In genomic region chr16:38350939-38351338, GRCm38 (mm10) we compare ENCODE assay signal across 30 mouse cellular contexts. TPM values are rescaled to one million over a fixed set of nuclear protein-coding genes. Genes with fewer than 3 reads are reported as not detected.
DNase-seq lines count a peak whose midpoint lies in the region; ATAC-seq lines count a peak whose summit lies in the region.
"Had no signal": no experiment of that assay in that cellular context is flagged by ENCODE, and none has a peak within 500 bp of the region (broad histone marks: within the 10 kb centered on the region; RNA-seq: fewer than 3 reads in every experiment).

No protein-coding gene starts in this region.

- intact Hi-C loops in heart, postnatal 25 days (cut with DNase I): loop anchor here (5.0 kb wide), 1 partner anchor 41 kb away; no protein-coding TSS in a partner anchor

- H3K4me2 ChIP-seq in heart, embryonic 13.5 days: peak overlapping the region; percentile 44
- H3K4me2 ChIP-seq in heart, embryonic 15.5 days: 0 out of 2 replicates have a peak overlapping the region, but pooled peaks have one; percentile 2
- peak overlapping the region; percentile 56 for H3K4me2 ChIP-seq in liver, embryonic 13.5 days
- H3K4me2 ChIP-seq: hindbrain, embryonic 13.5 days; limb, embryonic 13.5 days; lung, embryonic 14.5 days had no signal

- H3K27me3 ChIP-seq in heart, embryonic 13.5 days (replicated peaks): no peaks in the 10 kb centered on the region
- no peaks in the 10 kb centered on the region for H3K27me3 ChIP-seq in heart, embryonic 15.5 days
- H3K27me3 ChIP-seq in liver, embryonic 13.5 days: no peaks in the 10 kb centered on the region
- H3K27me3 ChIP-seq: hindbrain, embryonic 13.5 days; limb, embryonic 13.5 days had no signal

- no peak for ATAC-seq in heart, embryonic 13.5 days (ENCODE audit: extremely low read depth, insufficient number of reproducible peaks, low FRiP score, low TSS enrichment)
- ATAC-seq in heart, embryonic 15.5 days (replicated peaks; ENCODE audit: insufficient number of reproducible peaks, insufficient read depth, low FRiP score, low read depth): no peak
- ATAC-seq in liver, embryonic 13.5 days (ENCODE audit: low read depth): no peak
- ATAC-seq in cerebellum, adult (ENCODE audit: insufficient number of reproducible peaks, low FRiP score, low TSS enrichment): no peak
- ATAC-seq: forebrain, postnatal 0 days had no signal

- H3K4me1 ChIP-seq in heart, embryonic 13.5 days: peaks cover 74% of the 10 kb centered on the region
- peaks cover 48% of the 10 kb centered on the region for H3K4me1 ChIP-seq in heart, embryonic 15.5 days (replicated peaks)
- H3K4me1 ChIP-seq in liver, embryonic 13.5 days (replicated peaks): peaks cover 67% of the 10 kb centered on the region

- no peak for DNase-seq in heart, postnatal 25 days (ENCODE audit: low spot score)
- DNase-seq in liver, embryonic 13.5 days: no peak
- no peak for DNase-seq in embryo, embryonic 11 days
- no peak for DNase-seq in cerebellum, postnatal 4 days (ENCODE audit: low spot score in 2 of 2)
- DNase-seq: adrenal gland, postnatal 10 days; cerebellum, adult 9-10 months; forebrain, postnatal 0 days; gastrocnemius, postnatal 14 days; kidney, adult 11 months; kidney, postnatal 4 days; layer of hippocampus, adult 9-11 months; midbrain, embryonic 14.5 days; thymus, postnatal 14 days had no signal

- peaks cover 44% of the 10 kb centered on the region for H3K36me3 ChIP-seq in heart, embryonic 13.5 days
- peaks cover 5% of the 10 kb centered on the region for H3K36me3 ChIP-seq in heart, embryonic 15.5 days
- peaks cover 44% of the 10 kb centered on the region for H3K36me3 ChIP-seq in liver, embryonic 13.5 days

- 26% methylated on average over 6 of the region's 6 CpGs for WGBS in heart, embryonic 13.5 days
- WGBS in heart, embryonic 15.5 days: 30% methylated on average over 6 of the region's 6 CpGs
- 60% methylated on average over 6 of the region's 6 CpGs for WGBS in liver, embryonic 13.5 days (ENCODE audit: insufficient replicate concordance)

- no peaks in the 10 kb centered on the region for H3K9me3 ChIP-seq in heart, embryonic 13.5 days
- H3K9me3 ChIP-seq in heart, embryonic 15.5 days (replicated peaks): no peaks in the 10 kb centered on the region
- H3K9me3 ChIP-seq in liver, embryonic 13.5 days (replicated peaks): no peaks in the 10 kb centered on the region
- H3K9me3 ChIP-seq: embryonic facial prominence, embryonic 10.5 days; forebrain, embryonic 10.5 days; hindbrain, embryonic 13.5 days; limb, embryonic 13.5 days had no signal

- H3K9ac ChIP-seq in heart, embryonic 13.5 days: peak overlapping the region; percentile 67
- no peak overlapping the region for H3K9ac ChIP-seq in heart, embryonic 15.5 days
- peak overlapping the region; percentile 61 for H3K9ac ChIP-seq in liver, embryonic 13.5 days
- H3K9ac ChIP-seq: forebrain, postnatal 0 days; hindbrain, embryonic 13.5 days; limb, embryonic 13.5 days; lung, embryonic 14.5 days had no signal

- peak overlapping the region; percentile 89 for H3K27ac ChIP-seq in heart, embryonic 13.5 days (replicated peaks)
- H3K27ac ChIP-seq in heart, embryonic 15.5 days: peak overlapping the region; percentile 74
- peak overlapping the region; percentile 85 for H3K27ac ChIP-seq in liver, embryonic 13.5 days
- H3K27ac ChIP-seq: embryonic facial prominence, embryonic 10.5 days; forebrain, embryonic 10.5 days; hindbrain, embryonic 13.5 days; limb, embryonic 13.5 days had no signal

- H3K4me3 ChIP-seq in heart, embryonic 13.5 days: peak overlapping the region; percentile 3; the same call in 1 of the 2 replicates
- H3K4me3 ChIP-seq in heart, embryonic 15.5 days: no peak overlapping the region
- no peak overlapping the region for H3K4me3 ChIP-seq in liver, embryonic 13.5 days (replicated peaks)
- H3K4me3 ChIP-seq: embryonic facial prominence, embryonic 10.5 days; forebrain, embryonic 10.5 days; hindbrain, embryonic 13.5 days; limb, embryonic 13.5 days had no signal

RNA-seq across cellular contexts. Expression of gene Gm21987, which starts 4.1 kb away (rescaled TPM):
- polyA plus RNA-seq in heart, embryonic 13.5 days (2015; fragmentation: Nextera tagmentation; extraction: Ambion mirVana): 5.1 and 5.7 TPM in 2 replicates
- total RNA-seq in heart, postnatal 25 days (2021): not detected
- 3.2 and 4.1 TPM in 2 replicates for polyA plus RNA-seq in heart, embryonic 15.5 days (2015; fragmentation: Nextera tagmentation; extraction: Ambion mirVana)
- not detected in 2 replicates for polyA plus RNA-seq in liver, embryonic 13.5 days (2015; fragmentation: Nextera tagmentation; extraction: Ambion mirVana)
- total RNA-seq: adrenal gland, postnatal 10 days; common myeloid progenitor, adult 5-6 weeks; forebrain, postnatal 0 days; gastrocnemius, postnatal 14 days; left cerebral cortex, adult 18-20 months; megakaryocyte-erythroid progenitor cell, adult 5-6 weeks had no signal
- polyA plus RNA-seq: C2C12; embryonic facial prominence, embryonic 10.5 days; forebrain, embryonic 10.5 days; forebrain, postnatal 0 days; hindbrain, embryonic 13.5 days; kidney, embryonic 16.5 days; limb, embryonic 13.5 days; lung, embryonic 14.5 days; midbrain, embryonic 14.5 days; neural tube, embryonic 11.5 days; testis, adult 2 months had no signal

RNA-seq across cellular contexts. Expression of gene Cox17, which starts 4.1 kb away (rescaled TPM):
- polyA plus RNA-seq in heart, embryonic 13.5 days (2015; fragmentation: Nextera tagmentation; extraction: Ambion mirVana): 237 and 277 TPM in 2 replicates
- 100 to 1,000 TPM; 261 to 277 TPM for total RNA-seq in heart, postnatal 25 days (2021)
- polyA plus RNA-seq in heart, embryonic 15.5 days (2015; fragmentation: Nextera tagmentation; extraction: Ambion mirVana): 224 and 350 TPM in 2 replicates
- polyA plus RNA-seq in liver, embryonic 13.5 days (2015; fragmentation: Nextera tagmentation; extraction: Ambion mirVana): 331 and 350 TPM in 2 replicates

RNA-seq across cellular contexts. Expression of gene Maats1, which starts 9.0 kb away (rescaled TPM):
- 0.16 TPM in 1 of 2 replicates, not detected in the other for polyA plus RNA-seq in heart, embryonic 13.5 days (2015; fragmentation: Nextera tagmentation; extraction: Ambion mirVana)
- not detected for total RNA-seq in heart, postnatal 25 days (2021)
- 0.10 and 0.13 TPM in 2 replicates for polyA plus RNA-seq in heart, embryonic 15.5 days (2015; fragmentation: Nextera tagmentation; extraction: Ambion mirVana)
- 0.05 TPM in 1 of 2 replicates, not detected in the other for polyA plus RNA-seq in liver, embryonic 13.5 days (2015; fragmentation: Nextera tagmentation; extraction: Ambion mirVana)
- total RNA-seq: common myeloid progenitor, adult 5-6 weeks; gastrocnemius, postnatal 14 days had no signal

RNA-seq across cellular contexts. Expression of gene Popdc2, which starts 11.1 kb away (rescaled TPM):
- polyA plus RNA-seq in heart, embryonic 13.5 days (2015; fragmentation: Nextera tagmentation; extraction: Ambion mirVana): 298 and 317 TPM in 2 replicates
- 100 to 1,000 TPM; 481 to 520 TPM for total RNA-seq in heart, postnatal 25 days (2021)
- 327 and 350 TPM in 2 replicates for polyA plus RNA-seq in heart, embryonic 15.5 days (2015; fragmentation: Nextera tagmentation; extraction: Ambion mirVana)
- polyA plus RNA-seq in liver, embryonic 13.5 days (2015; fragmentation: Nextera tagmentation; extraction: Ambion mirVana): 22.3 and 24.2 TPM in 2 replicates

RNA-seq across cellular contexts. Expression of gene Nr1i2, which starts 56.3 kb away (rescaled TPM):
- 0.13 TPM in 1 of 2 replicates, not detected in the other for polyA plus RNA-seq in heart, embryonic 13.5 days (2015; fragmentation: Nextera tagmentation; extraction: Ambion mirVana)
- not detected for total RNA-seq in heart, postnatal 25 days (2021)
- 0.06 TPM in 1 of 2 replicates, not detected in the other for polyA plus RNA-seq in heart, embryonic 15.5 days (2015; fragmentation: Nextera tagmentation; extraction: Ambion mirVana)
- 2.6 and 2.8 TPM in 2 replicates for polyA plus RNA-seq in liver, embryonic 13.5 days (2015; fragmentation: Nextera tagmentation; extraction: Ambion mirVana)
- total RNA-seq: common myeloid progenitor, adult 5-6 weeks; forebrain, postnatal 0 days; gastrocnemius, postnatal 14 days; heart, adult 18-20 months; left cerebral cortex, adult 18-20 months; left cerebral cortex, postnatal 25 days; megakaryocyte-erythroid progenitor cell, adult 5-6 weeks had no signal
- polyA plus RNA-seq: C2C12; embryonic facial prominence, embryonic 10.5 days; forebrain, embryonic 10.5 days; forebrain, postnatal 0 days; hindbrain, embryonic 13.5 days; limb, embryonic 13.5 days; lung, embryonic 14.5 days; midbrain, embryonic 14.5 days; neural tube, embryonic 11.5 days had no signal

Comparison
In these comparisons a context has a peak if more than half of its experiments do, and no peak if none do; other contexts are left out.
1. H3K4me2 ChIP-seq: peak in every context shown above with its lines; median percentile 56 in liver, embryonic 13.5 days; 44 in heart, embryonic 13.5 days; 2 in heart, embryonic 15.5 days.